Mouse (Mus musculus) embryonic facial prominence, embryonic 13.5 days (tissue): ENCODE results near the gene Ttyh3. TPM values are rescaled to one million over a fixed set of nuclear protein-coding genes. Genes with fewer than 3 reads are reported as not detected.

Experiments used
- ATAC-seq: fragments of 200-750 bp; cut with Nextera tagmentation; 2 replicates; pipeline ENCODE4 v1.8.0; 2017; ENCODE audit warnings: low read depth; ENCODE audit not compliant: insufficient number of reproducible peaks, insufficient read depth, low FRiP score, low TSS enrichment
- H3K27ac ChIP-seq: fragments of 300-500 bp; sonication (generic); 2 replicates; pipeline ENCODE4 v1.5.1; 2015; ENCODE audit warnings: moderate library complexity, mild to moderate bottlenecking, inconsistent platforms
- H3K27me3 ChIP-seq: fragments of 300-500 bp; sonication (generic); 2 replicates; pipeline ENCODE4 v1.6.1; 2015; ENCODE audit warnings: mild to moderate bottlenecking, inconsistent platforms
- H3K36me3 ChIP-seq: fragments of 300-500 bp; sonication (generic); 2 replicates; pipeline ENCODE4 v1.6.1; 2015; ENCODE audit warnings: mild to moderate bottlenecking, inconsistent platforms
- H3K4me1 ChIP-seq: fragments of 300-500 bp; sonication (generic); 2 replicates; pipeline ENCODE4 v1.6.1; 2015; ENCODE audit warnings: inconsistent platforms
- H3K4me2 ChIP-seq: fragments of 300-500 bp; sonication (generic); 2 replicates; pipeline ENCODE4 v1.6.1; 2015; ENCODE audit warnings: moderate library complexity, mild to moderate bottlenecking, inconsistent platforms
- H3K4me3 ChIP-seq: fragments of 300-500 bp; sonication (generic); 2 replicates; pipeline ENCODE4 v1.5.1; 2015; ENCODE audit warnings: mild to moderate bottlenecking, inconsistent platforms
- H3K9ac ChIP-seq: fragments of 300-500 bp; sonication (generic); 2 replicates; pipeline ENCODE4 v1.6.1; 2015; ENCODE audit warnings: mild to moderate bottlenecking, inconsistent platforms
- H3K9me3 ChIP-seq: fragments of 300-500 bp; sonication (generic); 2 replicates; pipeline ENCODE4 v1.6.1; 2016; ENCODE audit warnings: inconsistent platforms
- WGBS: fragments of 180-500 bp; shearing (Covaris S2); methylation state at CpG from one replicate; pipeline ENCODE4 v1.1.7; 2015; ENCODE audit warnings: mixed read lengths; 5-methylcytosine and 5-hydroxymethylcytosine counted together
- polyA plus RNA-seq: library from polyadenylated mRNA; unstranded; fragments of >200 nt; fragmentation: Nextera tagmentation; extraction: Ambion mirVana; gene quantifications from 2 replicates; pipeline ENCODE4 v1.2.1, GENCODE M21; 2015

Gene Ttyh3
- polyA plus RNA-seq, 1 experiment from 2014 or later: 47.6 TPM

GRCm38 (mm10) chr5:140607001-140607835 lies 41.6 kb downstream of the Ttyh3 start, which contains the start of gene Lfng:
TSS of gene Lfng (plus strand) at chr5:140607320.
- Histone ChIP-seq H3K36me3 (no peaks in the 10 kb centered on the region), H3K4me3 (peak within 1 kb of the TSS; percentile 60), H3K4me1 (peaks cover 85% of the 10 kb centered on the region), H3K27me3 (peaks cover 69% of the 10 kb centered on the region), H3K9me3 (no peaks in the 10 kb centered on the region), H3K27ac (peak within 1 kb of the TSS; percentile 90), H3K4me2 (peak within 1 kb of the TSS; percentile 83), H3K9ac (peak within 1 kb of the TSS; percentile 72)
- ATAC-seq: 0 out of 2 replicates have a peak, but pooled peaks have one; percentile 26
- under 1% methylated on average over 91 of the region's 91 CpGs for WGBS

GRCm38 (mm10) chr5:140606386-140606785 lies 42.4 kb downstream of the Ttyh3 start:
- H3K27me3 ChIP-seq: peaks cover 60% of the 10 kb centered on the region
- no peak for ATAC-seq
- H3K27ac ChIP-seq: no peak overlapping the region
- peak overlapping the region; percentile 60 for H3K4me3 ChIP-seq
- peaks cover 85% of the 10 kb centered on the region for H3K4me1 ChIP-seq
- H3K9me3 ChIP-seq: no peaks in the 10 kb centered on the region
- H3K9ac ChIP-seq: peak overlapping the region; percentile 72
- H3K4me2 ChIP-seq: peak overlapping the region; percentile 83
- 1% methylated on average over 23 of the region's 23 CpGs for WGBS
- no peaks in the 10 kb centered on the region for H3K36me3 ChIP-seq

- Histone ChIP-seq H3K27ac (no peak overlapping the region), H3K36me3 (no peaks in the 10 kb centered on the region), H3K9me3 (no peaks in the 10 kb centered on the region), H3K4me2 (no peak overlapping the region), H3K27me3 (peaks cover 54% of the 10 kb centered on the region), H3K9ac (no peak overlapping the region), H3K4me3 (no peak overlapping the region), H3K4me1 (peaks cover 76% of the 10 kb centered on the region)
- 20% methylated on average over 3 of the region's 3 CpGs for WGBS
- no peak for ATAC-seq
Measured at GRCm38 (mm10) chr5:140605228-140605627, 43.6 kb downstream of the Ttyh3 start.

GRCm38 (mm10) chr5:140604386-140604785 lies 44.4 kb downstream of the Ttyh3 start:
- Histone ChIP-seq H3K27ac (no peak overlapping the region; the same call in 1 of the 2 replicates), H3K36me3 (no peaks in the 10 kb centered on the region), H3K4me1 (peaks cover 71% of the 10 kb centered on the region), H3K4me2 (no peak overlapping the region), H3K27me3 (peaks cover 48% of the 10 kb centered on the region), H3K9me3 (no peaks in the 10 kb centered on the region), H3K4me3 (no peak overlapping the region), H3K9ac (no peak overlapping the region)
- 51% methylated on average over 8 of the region's 8 CpGs for WGBS
- ATAC-seq: no peak

- peaks cover 52% of the 10 kb centered on the region for H3K4me1 ChIP-seq
- no peak overlapping the region for H3K27ac ChIP-seq
- H3K4me3 ChIP-seq: no peak overlapping the region
- no peaks in the 10 kb centered on the region for H3K9me3 ChIP-seq
- H3K4me2 ChIP-seq: no peak overlapping the region
- WGBS: 70% methylated on average over 2 of the region's 2 CpGs
- no peak for ATAC-seq
- H3K36me3 ChIP-seq: no peaks in the 10 kb centered on the region
- H3K9ac ChIP-seq: no peak overlapping the region
- peaks cover 30% of the 10 kb centered on the region for H3K27me3 ChIP-seq
Measured at GRCm38 (mm10) chr5:140602540-140602939, 46.3 kb downstream of the Ttyh3 start.

- H3K4me3 ChIP-seq: no peak overlapping the region
- no peak overlapping the region for H3K4me2 ChIP-seq
- ATAC-seq: peak; percentile 46
- H3K36me3 ChIP-seq: no peaks in the 10 kb centered on the region
- H3K27ac ChIP-seq: peak overlapping the region; percentile 39; the same call in 1 of the 2 replicates
- H3K9ac ChIP-seq: no peak overlapping the region
- H3K4me1 ChIP-seq: peaks cover 51% of the 10 kb centered on the region
- H3K9me3 ChIP-seq: no peaks in the 10 kb centered on the region
- whole genome bisulfite sequencing: 53% methylated on average over 12 of the region's 12 CpGs
- peaks cover 23% of the 10 kb centered on the region for H3K27me3 ChIP-seq
Measured at GRCm38 (mm10) chr5:140601712-140602111, 47.1 kb downstream of the Ttyh3 start.

- ATAC-seq: no peak
- no peak overlapping the region for H3K4me3 ChIP-seq
- H3K9me3 ChIP-seq: no peaks in the 10 kb centered on the region
- H3K4me1 ChIP-seq: peaks cover 45% of the 10 kb centered on the region
- H3K36me3 ChIP-seq: no peaks in the 10 kb centered on the region
- H3K4me2 ChIP-seq: no peak overlapping the region
- H3K9ac ChIP-seq: no peak overlapping the region
- peaks cover 6% of the 10 kb centered on the region for H3K27me3 ChIP-seq
- WGBS: 59% methylated on average over 5 of the region's 5 CpGs
- no peak overlapping the region for H3K27ac ChIP-seq
Measured at GRCm38 (mm10) chr5:140599939-140600338, 48.9 kb downstream of the Ttyh3 start.

GRCm38 (mm10) chr5:140597787-140598186 lies 51.0 kb downstream of the Ttyh3 start:
- no peak for ATAC-seq

GRCm38 (mm10) chr5:140596927-140597588 lies 51.8 kb downstream of the Ttyh3 start:
- H3K36me3 ChIP-seq: no peaks in the 10 kb centered on the region
- H3K4me3 ChIP-seq: no peak overlapping the region
- no peaks in the 10 kb centered on the region for H3K27me3 ChIP-seq
- no peak for ATAC-seq
- peak overlapping the region; percentile 74 for H3K27ac ChIP-seq
- no peak overlapping the region for H3K4me2 ChIP-seq
- 49% methylated on average over 18 of the region's 18 CpGs for WGBS
- no peak overlapping the region; the same call in 1 of the 2 replicates for H3K9ac ChIP-seq
- peaks cover 29% of the 10 kb centered on the region for H3K4me1 ChIP-seq
- H3K9me3 ChIP-seq: no peaks in the 10 kb centered on the region

More at GRCm38 (mm10) chr5:140597787-140598186, 51.0 kb downstream of the Ttyh3 start:
- no peaks in the 10 kb centered on the region for H3K36me3 ChIP-seq
- no peak overlapping the region for H3K9ac ChIP-seq
- peaks cover 37% of the 10 kb centered on the region for H3K4me1 ChIP-seq
- H3K9me3 ChIP-seq: no peaks in the 10 kb centered on the region
- no peaks in the 10 kb centered on the region for H3K27me3 ChIP-seq
- no peak overlapping the region for H3K4me2 ChIP-seq
- 82% methylated on average over 4 of the region's 4 CpGs for WGBS
- no peak overlapping the region for H3K27ac ChIP-seq
- H3K4me3 ChIP-seq: no peak overlapping the region

- no peak overlapping the region for H3K4me2 ChIP-seq
- no peak for ATAC-seq
- H3K9ac ChIP-seq: no peak overlapping the region
- H3K27ac ChIP-seq: peak overlapping the region; percentile 74
- H3K27me3 ChIP-seq: no peaks in the 10 kb centered on the region
- WGBS: 52% methylated on average over 3 of the region's 3 CpGs
- peaks cover 23% of the 10 kb centered on the region for H3K4me1 ChIP-seq
- H3K4me3 ChIP-seq: no peak overlapping the region
- no peaks in the 10 kb centered on the region for H3K9me3 ChIP-seq
- H3K36me3 ChIP-seq: no peaks in the 10 kb centered on the region
Measured at GRCm38 (mm10) chr5:140596426-140596825, 52.4 kb downstream of the Ttyh3 start.

GRCm38 (mm10) chr5:140594846-140595245 lies 54.0 kb downstream of the Ttyh3 start:
- H3K36me3 ChIP-seq: no peaks in the 10 kb centered on the region
- 65% methylated on average over 5 of the region's 5 CpGs for WGBS
- no peak overlapping the region for H3K4me2 ChIP-seq
- H3K4me1 ChIP-seq: peaks cover 29% of the 10 kb centered on the region
- no peaks in the 10 kb centered on the region for H3K9me3 ChIP-seq
- no peak overlapping the region for H3K9ac ChIP-seq
- H3K4me3 ChIP-seq: no peak overlapping the region
- no peaks in the 10 kb centered on the region for H3K27me3 ChIP-seq
- H3K27ac ChIP-seq: no peak overlapping the region
- no peak for ATAC-seq
